Mouse (Mus musculus): ENCODE data around the gene Olfr68.
"Not testable (repeated sequence)": the region's sequence is repeated elsewhere in the genome, so short reads cannot be mapped to it uniquely, and the experiment has no call there.

Gene Olfr68

DNA sequence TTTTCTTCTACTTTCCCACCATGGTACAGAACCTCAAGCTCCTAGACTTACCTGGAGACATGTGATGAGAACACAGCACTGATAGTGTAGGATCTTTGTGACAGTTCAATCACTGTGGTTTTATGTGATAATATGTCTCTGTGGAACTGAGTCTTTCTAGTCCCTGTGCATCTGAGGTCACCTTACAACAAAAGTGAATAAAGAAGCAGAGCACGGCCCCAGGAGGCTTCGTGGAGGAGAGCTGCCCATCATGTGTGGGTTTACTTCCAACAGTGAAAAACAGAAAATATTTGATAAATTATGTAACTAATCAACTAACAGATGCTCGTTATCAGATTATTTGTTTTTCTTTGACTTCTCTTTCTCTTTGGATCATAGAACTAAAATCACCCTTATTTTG lies at the start of gene Olfr68:
Gene Olfr68 (minus strand): TSS at position 101 of the 400 bp plus-strand sequence.
- DNase-seq = no peak

DNA sequence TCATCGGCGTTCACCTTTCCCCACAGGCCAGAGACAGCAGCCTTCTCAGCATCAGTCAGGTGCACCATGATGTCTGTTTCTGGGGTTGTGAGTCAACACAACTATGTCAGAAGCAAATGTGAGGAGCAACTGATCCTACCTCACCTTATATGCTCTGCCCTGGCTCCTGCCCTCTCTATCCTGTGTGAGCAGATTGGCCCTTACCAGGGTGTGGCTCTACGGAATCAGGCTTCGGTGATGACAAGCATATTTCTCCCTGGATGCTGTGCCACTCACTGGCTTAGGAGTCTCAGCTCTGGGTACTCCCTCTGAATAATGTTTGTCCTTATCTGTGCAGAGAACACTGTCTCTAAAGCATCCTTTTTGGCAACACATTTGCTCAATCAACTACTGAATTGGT lies 48.3 kb upstream of the Olfr68 start, which contains the start of gene Hbb-bs:
Gene Hbb-bs (minus strand): TSS at position 289 of the 400 bp plus-strand sequence.
- DNase-seq = no peak

DNA sequence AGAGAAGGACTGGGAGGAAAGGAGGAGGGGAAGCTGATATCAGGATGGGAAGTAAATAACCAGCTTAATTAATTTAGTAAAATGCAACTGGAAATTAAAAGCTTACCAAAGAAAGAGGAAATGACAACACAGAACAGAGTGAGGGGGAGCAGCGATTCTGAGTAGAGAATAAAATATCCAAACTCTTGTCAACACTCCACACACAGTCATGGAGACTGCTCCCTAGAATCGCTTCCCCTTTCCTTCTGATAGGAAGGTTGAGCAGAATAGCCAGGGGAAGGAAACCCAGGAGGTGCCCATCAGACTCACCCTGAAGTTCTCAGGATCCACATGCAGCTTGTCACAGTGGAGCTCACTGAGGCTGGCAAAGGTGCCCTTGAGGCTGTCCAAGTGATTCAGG lies 47.6 kb upstream of the Olfr68 start:
- not testable (repeated sequence) for DNase-seq

- DNase-seq = no peak
Measured at GRCm38 (mm10) chr7:103826255-103826887, 46.9 kb upstream of the Olfr68 start.

DNA sequence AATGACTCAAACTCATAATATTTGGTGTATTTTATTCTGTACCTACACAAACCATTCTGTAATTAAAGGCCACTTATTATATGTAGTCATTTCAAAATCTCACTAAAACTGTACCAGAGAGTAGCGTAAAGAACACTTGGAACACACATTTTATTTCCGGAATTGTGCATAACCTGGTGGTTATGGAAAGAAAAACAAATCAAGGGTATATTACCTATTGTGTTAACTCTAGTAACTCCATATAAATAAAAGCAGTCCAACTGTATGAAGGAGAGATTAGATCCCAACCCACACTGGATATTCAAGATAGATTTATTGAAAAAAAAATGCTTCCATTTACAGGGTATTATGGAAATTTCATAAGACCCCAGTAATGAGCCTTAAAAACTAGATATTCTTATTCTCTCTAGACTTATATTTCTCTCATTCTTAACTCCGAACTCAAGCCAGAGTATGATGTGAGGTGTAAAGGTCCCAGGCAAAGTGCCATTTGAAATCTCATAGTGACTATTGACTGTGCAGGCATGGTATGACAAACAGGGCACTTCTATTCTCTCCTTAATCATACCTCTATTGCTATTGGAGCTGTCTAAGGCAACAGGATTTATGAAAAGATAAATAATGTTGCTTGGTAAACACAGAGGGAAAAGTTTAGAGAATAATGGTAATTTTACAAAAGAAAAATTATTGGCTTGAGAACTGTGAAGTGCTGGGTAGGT lies 46.2 kb upstream of the Olfr68 start:
- no peak for DNase-seq

GRCm38 (mm10) chr7:103824597-103824996 lies 45.1 kb upstream of the Olfr68 start:
- DNase-seq = no peak

GRCm38 (mm10) chr7:103815085-103815484 lies 35.6 kb upstream of the Olfr68 start:
- DNase-seq = not testable (repeated sequence)

GRCm38 (mm10) chr7:103813766-103814165 lies 34.3 kb upstream of the Olfr68 start, which contains the start of gene Hbb-bt:
TSS of gene Hbb-bt (minus strand) at chr7:103813996.
- DNase-seq = no peak

DNA sequence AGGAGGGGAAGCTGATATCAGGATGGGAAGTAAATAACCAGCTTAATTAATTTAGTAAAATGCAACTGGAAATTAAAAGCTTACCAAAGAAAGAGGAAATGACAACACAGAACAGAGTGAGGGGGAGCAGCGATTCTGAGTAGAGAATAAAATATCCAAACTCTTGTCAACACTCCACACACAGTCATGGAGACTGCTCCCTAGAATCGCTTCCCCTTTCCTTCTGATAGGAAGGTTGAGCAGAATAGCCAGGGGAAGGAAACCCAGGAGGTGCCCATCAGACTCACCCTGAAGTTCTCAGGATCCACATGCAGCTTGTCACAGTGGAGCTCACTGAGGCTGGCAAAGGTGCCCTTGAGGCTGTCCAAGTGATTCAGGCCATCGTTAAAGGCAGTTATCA lies 33.7 kb upstream of the Olfr68 start:
- DNase-seq = not testable (repeated sequence)

DNA sequence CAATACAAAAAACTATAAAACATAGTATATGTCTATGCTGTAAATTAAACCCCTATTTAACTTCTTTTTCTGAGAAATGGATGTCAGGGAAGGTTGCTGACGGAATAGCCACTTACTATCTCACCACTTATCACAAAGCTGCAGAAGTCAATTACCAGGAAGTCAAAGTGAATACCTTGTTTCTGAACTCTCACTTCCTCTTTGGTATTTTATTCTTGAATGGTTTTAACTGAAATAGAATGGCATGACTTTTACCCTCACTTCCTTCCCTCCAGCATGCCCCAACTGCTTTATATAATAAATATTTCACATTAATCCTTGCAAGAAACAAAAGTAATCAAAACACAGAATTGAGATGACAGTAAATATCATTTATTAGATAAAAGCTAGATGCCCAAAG lies 32.7 kb upstream of the Olfr68 start:
- DNase-seq = no peak

DNA sequence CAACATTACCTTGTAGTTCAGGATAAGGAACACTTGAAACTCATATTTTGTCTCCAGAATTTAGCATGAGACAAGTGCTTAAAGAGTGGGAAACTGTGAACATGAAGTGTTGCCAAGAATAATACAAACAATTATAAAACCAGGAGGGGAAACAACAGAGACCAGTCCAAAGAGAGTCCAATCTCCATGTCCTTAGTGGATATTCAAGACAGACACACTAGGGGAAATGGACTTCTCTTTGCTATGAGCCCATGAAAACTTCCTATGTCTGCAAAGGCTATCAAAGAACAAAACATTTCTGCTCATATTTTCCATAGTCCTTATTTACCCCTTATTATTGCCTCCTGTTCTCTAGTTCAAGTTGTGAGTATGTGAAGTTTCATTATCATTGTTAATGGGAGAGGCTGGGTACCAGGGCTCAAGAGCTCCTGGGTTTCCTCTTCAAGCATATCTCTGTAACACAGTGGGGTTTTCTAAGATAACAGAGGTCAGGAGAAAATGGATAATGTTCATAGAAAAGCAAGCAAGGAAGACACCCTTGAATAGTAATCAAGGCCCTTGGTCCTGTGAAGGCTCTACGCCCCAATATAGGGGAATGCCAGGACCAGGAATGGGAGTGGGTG lies 31.8 kb upstream of the Olfr68 start:
- no peak for DNase-seq

- no peak for DNase-seq
Measured at GRCm38 (mm10) chr7:103810746-103811145, 31.2 kb upstream of the Olfr68 start.

DNA sequence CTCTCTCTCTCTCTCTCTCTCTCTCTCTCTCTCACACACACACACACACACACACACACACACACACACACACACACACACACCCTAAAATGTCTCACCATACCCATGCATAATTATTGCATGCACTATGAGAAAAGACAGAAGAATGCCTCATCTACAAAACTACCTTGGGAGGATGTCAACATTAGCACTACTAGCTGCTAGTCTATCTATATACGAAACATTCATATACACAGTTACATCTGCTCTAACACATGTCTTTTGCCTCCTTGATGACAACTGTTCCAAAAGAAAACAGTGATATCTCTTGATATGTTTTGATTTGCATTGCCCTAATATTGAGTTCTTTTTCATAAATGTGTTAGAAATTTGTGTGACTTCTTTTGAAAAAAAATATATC lies 30.8 kb upstream of the Olfr68 start:
- no peak for DNase-seq

DNA sequence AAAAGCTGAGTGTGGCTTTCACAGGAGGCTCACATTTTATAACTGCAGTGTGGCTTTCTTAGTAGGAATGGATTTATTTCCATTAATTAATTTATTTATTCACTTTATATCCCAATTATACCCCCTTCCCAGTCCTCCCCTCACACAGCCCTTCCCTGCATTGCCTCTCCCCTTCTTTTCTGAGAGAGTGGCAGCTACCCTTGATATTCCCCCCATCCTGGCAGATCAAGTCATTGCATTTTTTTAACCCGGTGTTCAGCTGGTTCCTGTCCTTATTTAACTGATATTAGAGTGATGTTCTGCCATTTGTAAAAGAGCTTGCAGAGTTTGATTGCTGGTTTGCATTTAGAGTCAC lies 30.3 kb upstream of the Olfr68 start:
- DNase-seq = no peak

GRCm38 (mm10) chr7:103808971-103809800 lies 29.7 kb upstream of the Olfr68 start:
- DNase-seq = no peak

DNA sequence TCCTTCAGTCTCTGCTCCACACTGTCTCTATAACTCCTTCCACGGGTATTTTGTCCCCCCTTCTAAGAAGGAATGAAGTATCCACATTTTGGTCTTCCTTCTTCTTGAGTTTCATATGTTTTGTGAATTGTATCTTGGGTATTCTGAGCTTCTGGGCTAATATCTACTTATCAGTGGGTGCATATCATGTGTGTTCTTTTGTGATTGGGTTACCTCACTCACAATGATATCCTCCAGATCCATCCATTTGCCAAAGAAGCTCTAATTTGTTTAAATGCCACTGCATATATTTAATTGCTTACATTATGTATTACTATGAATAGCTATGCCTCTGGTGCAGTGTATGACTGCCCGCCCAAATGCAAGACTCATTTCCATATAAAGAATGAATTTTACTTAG lies 28.6 kb upstream of the Olfr68 start:
- DNase-seq = not testable (repeated sequence)

- DNase-seq = peak; percentile 5
Measured at GRCm38 (mm10) chr7:103806856-103807255, 27.4 kb upstream of the Olfr68 start.

GRCm38 (mm10) chr7:103792669-103793388 lies 13.3 kb upstream of the Olfr68 start:
- no peak for DNase-seq

GRCm38 (mm10) chr7:103791721-103792120 lies 12.2 kb upstream of the Olfr68 start, which contains the start of gene Olfr67:
TSS of gene Olfr67 (minus strand) at chr7:103791821.
- DNase-seq = no peak

DNA sequence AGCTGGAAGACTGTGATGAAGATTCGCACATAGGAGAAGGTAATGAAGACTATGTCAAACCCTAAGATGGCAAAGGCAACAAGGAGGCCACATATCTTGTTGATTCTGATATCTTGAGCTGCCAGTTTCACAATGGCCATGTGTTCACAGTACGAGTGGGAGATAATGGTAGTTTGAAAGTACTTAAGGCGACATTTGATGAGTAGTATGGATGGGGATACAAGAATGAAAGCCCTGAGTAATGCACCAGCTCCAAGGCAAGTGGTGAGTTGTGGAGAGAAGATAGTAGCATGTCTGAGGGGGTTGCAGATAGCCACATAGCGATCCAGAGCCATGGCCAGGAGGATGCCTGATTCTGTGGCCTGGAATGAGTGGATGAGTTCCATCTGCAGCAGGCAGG lies 1.8 kb downstream of the Olfr68 start:
- not testable (repeated sequence) for DNase-seq

- no peak for DNase-seq
Measured at GRCm38 (mm10) chr7:103771494-103771893, 8.0 kb downstream of the Olfr68 start, which contains the start of gene Olfr69. TSS of gene Olfr69 (minus strand) at chr7:103771594.

GRCm38 (mm10) chr7:103767687-103768086 lies 11.8 kb downstream of the Olfr68 start:
- not testable (repeated sequence) for DNase-seq
